Mouse (Mus musculus) lung, adult 2 months (tissue): ENCODE measurements at regions not wholly inside any gene's neighbourhood (a gene's known extent, or its start where the extent isn't known, plus 50 kb on each side); places are given as distances from the start of the nearest gene placed in this dataset.
A peak's percentile ranks its signal among the peaks of the same experiment; 100 is the strongest.

Experiments used
- DNase-seq: peaks from one replicate; pipeline ENCODE4 v3.0.0; 2022
- H3K4me1 ChIP-seq: fragments of 200-500 bp; 2 replicates; pipeline ENCODE4 v1.6.1; 2011; ENCODE audit warnings: low read length; ENCODE audit not compliant: control insufficient read depth, insufficient read depth
- H3K4me3 ChIP-seq: fragments of 200-500 bp; replicated peaks from 2 replicates; pipeline ENCODE3; 2011; ENCODE audit warnings: low read depth, mild to moderate bottlenecking, control low read depth, low read length; ENCODE audit errors: extremely low read depth
- CTCF ChIP-seq: fragments of 200-500 bp; IDR thresholded peaks from 2 replicates; pipeline ENCODE4 v1.5.1; 2011; ENCODE audit warnings: mild to moderate bottlenecking, low read length, control low read depth; ENCODE audit not compliant: insufficient read depth
- POLR2A ChIP-seq: fragments of 200-500 bp; IDR thresholded peaks from 2 replicates; pipeline ENCODE4 v1.6.1; 2011; ENCODE audit warnings: low read depth, mild to moderate bottlenecking, control low read depth, low read length, borderline replicate concordance; ENCODE audit errors: extremely low read depth
- WGBS: fragments of 180-500 bp; shearing (Covaris S2); methylation state at CpG from one replicate; pipeline ENCODE4 v1.1.7; 2018; 5-methylcytosine and 5-hydroxymethylcytosine counted together

GRCm38 (mm10) chr12:9279893-9280605 lies 250.3 kb downstream of the Ttc32 start:
- no peaks in the 10 kb centered on the region for H3K4me1 ChIP-seq
- DNase-seq, result no peak
- WGBS, result 55% methylated on average over 5 of the region's 5 CpGs
- H3K4me3 ChIP-seq, result no peak overlapping the region
- TF ChIP-seq POLR2A, result no peak

GRCm38 (mm10) chr12:9287271-9287670 lies 257.5 kb downstream of the Ttc32 start:
- 87% methylated on average over 2 of the region's 2 CpGs for WGBS
- Histone ChIP-seq H3K4me3 (no peak overlapping the region), H3K4me1 (no peaks in the 10 kb centered on the region)
- TF ChIP-seq CTCF, result no peak
- TF ChIP-seq POLR2A, result no peak
- no peak for DNase-seq

- Histone ChIP-seq H3K4me1 (no peaks in the 10 kb centered on the region), H3K4me3 (no peak overlapping the region)
- no peak for TF ChIP-seq CTCF
- TF ChIP-seq POLR2A, result no peak
- no peak for DNase-seq
Measured at GRCm38 (mm10) chr12:9292656-9293055, 262.9 kb downstream of the Ttc32 start.

GRCm38 (mm10) chr12:9295211-9295610 lies 265.4 kb downstream of the Ttc32 start:
- H3K4me3 ChIP-seq, result no peak overlapping the region
- no peak for DNase-seq
- TF ChIP-seq CTCF, result no peak
- no peak for TF ChIP-seq POLR2A
- WGBS, result 70% methylated on average over 3 of the region's 3 CpGs
- H3K4me1 ChIP-seq, result no peaks in the 10 kb centered on the region

GRCm38 (mm10) chr12:9298848-9299655 lies 269.3 kb downstream of the Ttc32 start:
- Histone ChIP-seq H3K4me3 (no peak overlapping the region), H3K4me1 (no peaks in the 10 kb centered on the region)
- WGBS, result 61% methylated on average over 5 of the region's 5 CpGs
- no peak for TF ChIP-seq CTCF
- TF ChIP-seq POLR2A, result no peak
- DNase-seq, result no peak

GRCm38 (mm10) chr12:9304146-9304545 lies 265.8 kb upstream of the Osr1 start:
- Histone ChIP-seq H3K4me1 (no peaks in the 10 kb centered on the region), H3K4me3 (no peak overlapping the region)
- TF ChIP-seq CTCF (no peak), POLR2A (no peak)
- WGBS, result 53% methylated on average over 2 of the region's 2 CpGs
- peak; percentile 5 for DNase-seq

- no peak for TF ChIP-seq CTCF
- no peak for TF ChIP-seq POLR2A
- no peak overlapping the region for H3K4me3 ChIP-seq
- no peak for DNase-seq
- no peaks in the 10 kb centered on the region; the same call in 1 of the 2 replicates for H3K4me1 ChIP-seq
- 80% methylated on average over 5 of the region's 5 CpGs for WGBS
Measured at GRCm38 (mm10) chr12:9337891-9338672, 231.8 kb upstream of the Osr1 start.

- Histone ChIP-seq H3K4me1 (no peaks in the 10 kb centered on the region; the same call in 1 of the 2 replicates), H3K4me3 (no peak overlapping the region)
- TF ChIP-seq CTCF (no peak), POLR2A (no peak)
- DNase-seq, result no peak
- 35% methylated on average over 7 of the region's 7 CpGs for WGBS
Measured at GRCm38 (mm10) chr12:9338801-9339231, 231.1 kb upstream of the Osr1 start.

- TF ChIP-seq POLR2A, result no peak
- no peak for TF ChIP-seq CTCF
- H3K4me3 ChIP-seq, result no peak overlapping the region
- no peaks in the 10 kb centered on the region; the same call in 1 of the 2 replicates for H3K4me1 ChIP-seq
- DNase-seq, result no peak
Measured at GRCm38 (mm10) chr12:9340769-9341168, 229.1 kb upstream of the Osr1 start.
